Mouse (Mus musculus) retina, embryonic 14.5 days (tissue): ENCODE data around the gene Dnajb2.

ENCODE experiments used
- DNase-seq: peaks from one replicate; pipeline ENCODE4 v3.0.0-alpha.2; 2015; ENCODE audit warnings: low spot score

The Dnajb2 gene

DNA sequence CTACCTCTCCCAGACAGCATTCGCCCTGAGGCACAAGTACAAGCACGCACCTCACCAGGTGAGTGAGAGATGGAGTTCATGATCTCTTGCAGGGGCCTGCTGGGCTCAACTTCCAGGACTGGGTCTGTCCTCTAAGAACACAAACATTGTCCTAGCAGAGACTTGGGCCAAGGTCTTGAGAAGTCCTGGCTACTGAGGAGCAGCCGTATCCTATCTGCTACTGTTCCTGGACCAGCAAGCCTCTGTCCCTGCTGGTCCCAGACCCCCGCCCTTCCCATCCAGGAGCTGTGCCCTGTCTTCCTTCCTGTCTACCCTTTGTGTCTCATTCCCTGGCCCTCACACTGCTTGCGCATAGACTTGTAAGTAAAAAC lies 57.1 kb downstream of the Dnajb2 start:
- no peak for DNase-seq

DNA sequence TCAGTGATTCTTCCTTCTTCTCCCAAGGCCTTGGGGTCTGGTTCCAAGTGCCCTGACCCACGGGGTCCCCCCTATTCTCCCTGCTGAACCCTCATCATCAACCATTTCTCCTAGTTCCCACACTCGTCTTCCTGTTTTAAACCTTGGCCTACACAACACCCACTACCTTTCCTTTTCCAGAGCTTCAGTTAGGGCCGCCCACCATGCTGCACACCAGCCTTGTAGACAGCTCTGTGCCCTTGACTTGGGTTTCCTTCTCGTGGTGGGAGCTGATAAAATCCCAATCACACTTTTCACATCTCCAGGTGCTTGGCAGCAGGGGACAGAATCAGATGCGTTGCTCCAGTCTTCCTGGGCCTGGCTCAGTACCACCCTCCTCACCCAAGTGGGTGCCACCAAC lies 58.1 kb downstream of the Dnajb2 start:
- no peak for DNase-seq
